Mouse (Mus musculus) MN1 (cell line): Measurements from ENCODE around the gene Lekr1.

ENCODE experiments used
- DNase-seq: peaks from one replicate; pipeline ENCODE4 v3.0.0-alpha.2; 2016; ENCODE audit warnings: low spot score

Lekr1 gene

GRCm38 (mm10) chr3:65873093-65873830 lies 207.2 kb downstream of the Lekr1 start:
- DNase-seq: no peak
